Mouse (Mus musculus): ENCODE data around the gene Szrd1.

- no peak for TF ChIP-seq CTCF (IDR thresholded peaks at IDR 0.05; ENCODE audit: low read depth)
- no peak for TF ChIP-seq EP300 (optimal IDR thresholded peaks at IDR 0.05)
These were observed 61.0 kb downstream of the Szrd1 start for GRCm38 (mm10) chr4:141078510-141079137.
